Mouse (Mus musculus) midbrain, embryonic 16.5 days (tissue): ENCODE measurements at regions not wholly inside any gene's neighbourhood (a gene's known extent, or its start where the extent isn't known, plus 50 kb on each side); places are given as distances from the start of the nearest gene placed in this dataset.
"Not testable (repeated sequence)": the region's sequence is repeated elsewhere in the genome, so short reads cannot be mapped to it uniquely, and the experiment has no call there.

Experiments
- ATAC-seq: fragments of 200-750 bp; cut with Nextera tagmentation; 2 replicates; pipeline ENCODE4 v1.8.0; 2017; ENCODE audit warnings: moderate TSS enrichment
- H3K27ac ChIP-seq: fragments of 300-500 bp; sonication (generic); 2 replicates; pipeline ENCODE4 v1.5.1; 2014; ENCODE audit warnings: mild to moderate bottlenecking, low read length, mixed read lengths
- H3K27me3 ChIP-seq: fragments of 300-500 bp; sonication (generic); 2 replicates; pipeline ENCODE4 v1.6.1; 2014; ENCODE audit warnings: low read depth, low read length, mixed read lengths; ENCODE audit not compliant: control insufficient read depth, insufficient read depth
- H3K36me3 ChIP-seq: fragments of 300-500 bp; sonication (generic); 2 replicates; pipeline ENCODE4 v1.6.1; 2014; ENCODE audit warnings: mild to moderate bottlenecking, low read length, moderate library complexity, mixed read lengths; ENCODE audit not compliant: control insufficient read depth, insufficient read depth
- H3K4me1 ChIP-seq: fragments of 300-500 bp; sonication (generic); 2 replicates; pipeline ENCODE4 v1.6.1; 2014; ENCODE audit warnings: mild to moderate bottlenecking, low read length, mixed read lengths; ENCODE audit not compliant: control insufficient read depth, insufficient read depth
- H3K4me2 ChIP-seq: fragments of 300-500 bp; sonication (generic); 2 replicates; pipeline ENCODE4 v1.6.1; 2014; ENCODE audit warnings: mild to moderate bottlenecking, low read length, mixed read lengths
- H3K4me3 ChIP-seq: fragments of 300-500 bp; sonication (generic); 2 replicates; pipeline ENCODE4 v1.5.1; 2014; ENCODE audit warnings: low read depth, mild to moderate bottlenecking, low read length, moderate library complexity, mixed read lengths
- H3K9ac ChIP-seq: fragments of 300-500 bp; sonication (generic); 2 replicates; pipeline ENCODE4 v1.6.1; 2014; ENCODE audit warnings: low read depth, low read length, mixed read lengths
- H3K9me3 ChIP-seq: fragments of 300-500 bp; sonication (generic); replicated peaks from 2 replicates; pipeline ENCODE4 v1.6.1; 2014; ENCODE audit warnings: mild to moderate bottlenecking, low read length, mixed read lengths; ENCODE audit not compliant: control insufficient read depth, poor library complexity, severe bottlenecking
- WGBS: fragments of 180-500 bp; shearing (Covaris S2); extraction: QIAGEN DNeasy Blood & Tissue Kit; methylation state at CpG from one replicate; pipeline ENCODE4 v1.1.7; 2014; 5-methylcytosine and 5-hydroxymethylcytosine counted together

DNA sequence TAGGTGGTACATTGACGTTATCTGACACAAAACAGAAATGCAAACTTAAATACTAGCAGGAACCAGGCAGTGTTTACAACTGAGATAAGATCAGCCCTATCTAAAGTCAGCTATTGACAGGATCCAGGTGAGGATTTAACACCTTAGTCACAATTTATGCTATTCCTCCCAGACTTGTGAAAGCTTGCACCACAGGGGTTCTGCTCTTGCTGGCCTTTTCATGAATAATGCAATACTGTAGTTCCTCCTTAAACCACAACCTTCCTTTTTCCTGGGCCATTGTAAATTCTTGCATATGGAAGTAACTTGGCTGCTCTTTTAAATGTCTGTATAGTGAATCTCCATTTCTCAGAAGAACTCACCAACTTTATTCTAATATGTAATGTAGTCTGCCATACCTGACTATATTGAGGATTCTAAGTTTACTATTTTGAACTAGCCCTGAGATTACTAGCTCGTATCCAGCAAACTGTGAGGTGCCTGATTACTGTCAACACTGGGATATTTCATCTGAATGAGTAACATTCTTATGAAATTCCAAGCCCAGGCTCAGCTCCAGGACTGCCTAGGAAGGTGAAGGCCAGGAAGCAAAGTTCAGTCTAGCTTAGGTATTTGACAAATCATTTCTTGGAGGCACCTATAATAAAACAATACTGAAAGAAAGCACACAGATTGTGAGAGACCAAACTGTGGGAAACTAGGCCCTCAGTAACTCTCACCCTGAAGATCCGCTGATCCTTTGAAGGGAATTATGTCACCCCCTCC lies 1019.2 kb upstream of the Cntn5 start:
- not testable (repeated sequence) for H3K9ac ChIP-seq, H3K27me3 ChIP-seq, ATAC-seq, H3K4me1 ChIP-seq, H3K4me2 ChIP-seq, H3K9me3 ChIP-seq, H3K36me3 ChIP-seq, H3K4me3 ChIP-seq, H3K27ac ChIP-seq
- WGBS = 89% methylated on average over 3 of the region's 3 CpGs

DNA sequence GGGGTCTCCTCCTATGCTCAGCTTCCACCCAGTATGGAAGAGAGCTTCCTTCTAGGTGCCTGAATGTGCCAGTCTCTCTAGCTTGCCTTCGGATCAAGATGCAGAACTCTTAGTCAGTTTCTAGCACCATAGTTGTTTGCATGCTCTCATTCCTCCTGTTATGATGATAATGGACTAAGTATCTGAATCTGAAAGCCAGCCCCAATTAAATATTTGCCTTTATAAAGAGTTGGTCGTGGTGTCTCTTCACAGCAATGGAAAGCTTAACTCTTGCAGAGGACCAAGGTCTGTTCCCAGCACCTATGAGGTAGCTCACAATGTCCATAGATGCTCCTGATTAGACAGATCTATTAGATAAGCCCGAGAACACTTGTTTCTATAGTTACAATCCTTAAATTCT lies 1015.7 kb upstream of the Cntn5 start:
- ATAC-seq = no peak
- WGBS = 71% methylated on average over 3 of the region's 3 CpGs
- H3K4me3 ChIP-seq = no peak overlapping the region

GRCm38 (mm10) chr9:11898232-11898631 lies 993.7 kb upstream of the Cntn5 start:
- Histone ChIP-seq H3K36me3 (no peaks in the 10 kb centered on the region), H3K27ac (no peak overlapping the region), H3K4me3 (no peak overlapping the region), H3K9me3 (no peaks in the 10 kb centered on the region), H3K4me1 (no peaks in the 10 kb centered on the region), H3K4me2 (no peak overlapping the region), H3K9ac (no peak overlapping the region), H3K27me3 (no peaks in the 10 kb centered on the region)
- ATAC-seq = no peak
- 85% methylated on average over 1 of the region's 1 CpGs for WGBS

More for the DNA sequence above, 1015.7 kb upstream of the Cntn5 start:
- Histone ChIP-seq H3K36me3 (no peaks in the 10 kb centered on the region), H3K9me3 (no peaks in the 10 kb centered on the region), H3K27ac (no peak overlapping the region), H3K4me2 (no peak overlapping the region), H3K4me1 (no peaks in the 10 kb centered on the region), H3K27me3 (no peaks in the 10 kb centered on the region), H3K9ac (no peak overlapping the region)

DNA sequence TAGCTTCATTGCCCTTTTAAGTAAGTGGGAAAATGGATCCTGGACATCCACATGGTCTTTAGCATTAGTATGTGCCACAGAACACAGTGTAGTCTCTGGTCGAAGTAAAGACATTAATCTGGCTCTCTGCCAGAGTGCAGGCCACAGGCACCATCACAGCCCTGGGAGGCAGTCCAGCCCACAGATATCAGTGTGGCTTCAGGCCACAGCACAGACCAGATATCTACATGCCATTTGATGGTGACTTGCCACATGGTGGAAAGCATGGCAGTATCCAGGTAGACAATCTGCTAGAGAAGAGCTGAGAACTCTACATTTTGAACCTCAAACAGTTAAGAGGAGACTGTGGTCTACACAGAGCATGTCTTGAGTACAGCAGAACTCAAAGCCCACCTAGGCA lies 981.2 kb upstream of the Cntn5 start:
- Histone ChIP-seq H3K27ac (no peak overlapping the region), H3K36me3 (no peaks in the 10 kb centered on the region), H3K4me1 (no peaks in the 10 kb centered on the region), H3K4me2 (no peak overlapping the region), H3K9me3 (no peaks in the 10 kb centered on the region), H3K4me3 (no peak overlapping the region), H3K27me3 (no peaks in the 10 kb centered on the region), H3K9ac (no peak overlapping the region)
- WGBS = 79% methylated on average over 1 of the region's 1 CpGs
- no peak for ATAC-seq

DNA sequence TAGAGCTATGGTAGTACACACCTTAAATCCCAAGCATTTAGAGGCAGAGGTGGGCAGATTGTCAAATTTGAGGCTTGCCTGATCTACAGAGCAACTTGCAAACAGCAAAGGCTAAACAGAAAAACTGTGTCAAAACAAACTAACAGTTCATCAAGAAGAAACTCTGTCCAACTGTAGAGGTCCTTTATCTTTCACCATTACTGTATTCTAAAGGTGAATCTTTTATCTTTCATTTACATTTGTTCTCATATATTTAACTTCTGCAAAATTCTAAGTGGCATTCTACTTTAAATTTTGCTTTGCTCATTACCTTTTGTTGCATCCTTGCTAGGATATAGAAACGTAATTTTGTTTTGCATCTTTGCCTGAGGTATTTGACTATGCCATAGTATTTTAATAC lies 967.5 kb upstream of the Cntn5 start:
- no peaks in the 10 kb centered on the region for H3K27me3 ChIP-seq
- no peak for ATAC-seq
- H3K9ac ChIP-seq = no peak overlapping the region
- no peaks in the 10 kb centered on the region for H3K4me1 ChIP-seq
- 83% methylated on average over 1 of the region's 1 CpGs for WGBS
- H3K9me3 ChIP-seq = no peaks in the 10 kb centered on the region
- H3K4me3 ChIP-seq = no peak overlapping the region
- H3K4me2 ChIP-seq = no peak overlapping the region
- H3K27ac ChIP-seq = no peak overlapping the region
- H3K36me3 ChIP-seq = no peaks in the 10 kb centered on the region

GRCm38 (mm10) chr9:11871489-11871888 lies 966.9 kb upstream of the Cntn5 start:
- Histone ChIP-seq H3K27ac (no peak overlapping the region), H3K27me3 (no peaks in the 10 kb centered on the region), H3K4me1 (no peaks in the 10 kb centered on the region), H3K36me3 (no peaks in the 10 kb centered on the region), H3K4me2 (no peak overlapping the region), H3K4me3 (no peak overlapping the region), H3K9me3 (no peaks in the 10 kb centered on the region), H3K9ac (no peak overlapping the region)
- WGBS = 88% methylated on average over 1 of the region's 1 CpGs
- no peak for ATAC-seq

- H3K9me3 ChIP-seq, ATAC-seq, H3K4me2 ChIP-seq, H3K36me3 ChIP-seq, H3K4me3 ChIP-seq, H3K4me1 ChIP-seq, H3K27me3 ChIP-seq, H3K9ac ChIP-seq, H3K27ac ChIP-seq: not testable (repeated sequence)
- WGBS = 89% methylated on average over 3 of the region's 3 CpGs
Measured at GRCm38 (mm10) chr9:11848692-11849091, 944.1 kb upstream of the Cntn5 start.
